Mouse (Mus musculus): ENCODE data around the gene Dedd2. TPM values are rescaled to one million over a fixed set of nuclear protein-coding genes. Genes with fewer than 3 reads are reported as not detected.
A peak's percentile ranks its signal among the peaks of the same experiment; 100 is the strongest.
"Not testable (repeated sequence)": the region's sequence is repeated elsewhere in the genome, so short reads cannot be mapped to it uniquely, and the experiment has no call there.

Dedd2 gene
- 10.5 and 11.5 TPM in 2 replicates for polyA plus RNA-seq (2016; fragmentation: Nextera tagmentation; extraction: Ambion mirVana)

DNA sequence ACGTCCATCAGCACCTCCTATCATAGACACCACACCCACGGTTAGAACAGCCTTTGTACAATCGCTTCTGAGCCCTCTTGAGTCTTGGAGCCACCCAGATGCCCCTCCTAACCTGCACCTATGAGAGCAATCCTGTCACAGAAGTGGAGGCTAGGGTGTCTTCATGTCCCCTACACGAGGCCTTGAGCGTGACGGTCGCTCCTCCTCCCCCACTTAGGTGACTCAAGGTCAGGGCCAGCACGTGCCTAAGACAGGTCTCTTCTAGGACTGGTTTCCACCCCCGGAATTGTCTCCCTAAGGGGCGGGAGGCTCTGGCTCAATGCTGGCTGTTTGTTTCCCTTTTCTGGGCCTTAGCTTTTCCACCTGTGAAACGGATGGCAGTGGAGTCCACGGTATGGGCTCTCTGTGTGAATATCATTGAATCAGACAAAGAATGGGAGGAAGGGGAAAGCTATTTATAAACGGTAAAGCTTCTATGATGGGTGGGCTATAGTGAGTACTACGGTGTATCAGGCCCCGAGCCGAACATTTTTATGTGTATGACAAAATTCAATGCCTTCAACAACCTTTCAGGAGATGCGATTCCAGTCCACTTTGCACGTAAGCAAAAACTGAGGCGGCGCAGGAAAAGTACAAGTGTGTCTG is at the start of gene Dedd2:
Gene Dedd2 (minus strand): TSS at position 159 of the 645 bp plus-strand sequence.
- no peaks in the 10 kb centered on the region for H3K9me3 ChIP-seq (replicated peaks)
- H3K27me3 ChIP-seq (ENCODE audit: low read depth, poor library complexity, severe bottlenecking), result no peaks in the 10 kb centered on the region
- peaks cover 44% of the 10 kb centered on the region for H3K4me1 ChIP-seq
- WGBS, result 9% methylated on average over 20 of the region's 20 CpGs
- H3K27ac ChIP-seq, result peak within 1 kb of the TSS; percentile 94
- no peak for DNase-seq (ENCODE audit: low spot score)
- peaks cover 31% of the 10 kb centered on the region for H3K36me3 ChIP-seq
- peak within 1 kb of the TSS; percentile 81 for H3K4me3 ChIP-seq

- Histone ChIP-seq H3K9me3 (replicated peaks) (no peaks in the 10 kb centered on the region), H3K4me1 (peaks cover 46% of the 10 kb centered on the region), H3K36me3 (peaks cover 33% of the 10 kb centered on the region), H3K27me3 (ENCODE audit: low read depth, poor library complexity, severe bottlenecking) (no peaks in the 10 kb centered on the region), H3K4me3 (peak overlapping the region; percentile 71; the same call in 1 of the 2 replicates), H3K27ac (0 out of 2 replicates have a peak overlapping the region, but pooled peaks have one; percentile 22)
- no peak for DNase-seq (ENCODE audit: low spot score)
- whole genome bisulfite sequencing, result 89% methylated on average over 8 of the region's 8 CpGs
Observed at GRCm38 (mm10) chr7:25269545-25270271, 49.3 kb upstream of the Dedd2 start.

DNA sequence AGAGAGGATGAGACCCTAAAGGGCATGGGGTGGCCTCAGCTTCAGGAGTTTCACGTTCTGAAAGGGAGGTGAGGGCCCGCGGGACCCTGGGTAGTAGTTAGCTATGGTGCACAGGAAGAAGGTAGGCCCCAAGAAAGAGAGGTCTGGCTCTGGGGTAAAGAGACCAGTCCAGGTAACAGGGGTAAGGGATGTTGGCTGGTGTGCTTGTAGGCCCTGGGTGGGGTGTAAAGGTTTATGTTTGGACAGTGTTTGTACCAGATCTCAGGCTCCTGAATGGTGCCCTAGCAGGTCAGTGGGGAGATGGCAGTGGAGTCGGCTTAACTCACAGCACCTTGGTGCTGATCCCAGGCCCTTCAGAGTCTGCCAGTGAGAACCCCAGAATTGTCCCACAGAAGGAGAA is 48.6 kb upstream of the Dedd2 start:
- H3K27me3 ChIP-seq (ENCODE audit: low read depth, poor library complexity, severe bottlenecking), result no peaks in the 10 kb centered on the region
- peaks cover 33% of the 10 kb centered on the region for H3K36me3 ChIP-seq
- DNase-seq (ENCODE audit: low spot score), result no peak
- 47% methylated on average over 4 of the region's 4 CpGs for WGBS
- peak overlapping the region; percentile 71 for H3K4me3 ChIP-seq
- no peaks in the 10 kb centered on the region for H3K9me3 ChIP-seq (replicated peaks)
- peak overlapping the region; percentile 98; the same call in 1 of the 2 replicates for H3K27ac ChIP-seq
- H3K4me1 ChIP-seq, result peaks cover 50% of the 10 kb centered on the region

DNA sequence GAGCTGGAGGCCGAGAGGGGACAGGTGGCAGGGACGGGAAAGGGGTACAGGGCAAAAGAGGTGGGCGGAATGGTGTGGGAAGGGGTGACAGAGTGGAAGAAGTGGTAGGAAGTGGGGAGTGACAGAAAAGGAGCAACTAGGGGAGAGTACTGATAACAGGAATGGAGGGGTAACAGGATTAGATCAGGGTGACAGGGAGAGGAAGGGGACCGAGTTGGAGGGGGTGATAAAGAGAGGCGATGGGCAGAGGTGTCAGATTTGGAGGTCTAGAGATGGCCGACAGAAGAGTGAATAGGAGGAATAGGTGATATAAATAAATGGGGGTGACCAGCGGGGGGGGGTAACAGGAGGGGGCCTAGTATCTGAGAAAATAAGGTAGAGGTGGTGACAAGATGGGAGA is 48.2 kb upstream of the Dedd2 start:
- peaks cover 54% of the 10 kb centered on the region for H3K4me1 ChIP-seq
- H3K4me3 ChIP-seq, result peak overlapping the region; percentile 71
- no peaks in the 10 kb centered on the region for H3K27me3 ChIP-seq (ENCODE audit: low read depth, poor library complexity, severe bottlenecking)
- WGBS, result 4% methylated on average over 7 of the region's 7 CpGs
- H3K27ac ChIP-seq, result peak overlapping the region; percentile 98
- DNase-seq (ENCODE audit: low spot score), result no peak
- peaks cover 31% of the 10 kb centered on the region for H3K36me3 ChIP-seq
- no peaks in the 10 kb centered on the region for H3K9me3 ChIP-seq (replicated peaks)

DNA sequence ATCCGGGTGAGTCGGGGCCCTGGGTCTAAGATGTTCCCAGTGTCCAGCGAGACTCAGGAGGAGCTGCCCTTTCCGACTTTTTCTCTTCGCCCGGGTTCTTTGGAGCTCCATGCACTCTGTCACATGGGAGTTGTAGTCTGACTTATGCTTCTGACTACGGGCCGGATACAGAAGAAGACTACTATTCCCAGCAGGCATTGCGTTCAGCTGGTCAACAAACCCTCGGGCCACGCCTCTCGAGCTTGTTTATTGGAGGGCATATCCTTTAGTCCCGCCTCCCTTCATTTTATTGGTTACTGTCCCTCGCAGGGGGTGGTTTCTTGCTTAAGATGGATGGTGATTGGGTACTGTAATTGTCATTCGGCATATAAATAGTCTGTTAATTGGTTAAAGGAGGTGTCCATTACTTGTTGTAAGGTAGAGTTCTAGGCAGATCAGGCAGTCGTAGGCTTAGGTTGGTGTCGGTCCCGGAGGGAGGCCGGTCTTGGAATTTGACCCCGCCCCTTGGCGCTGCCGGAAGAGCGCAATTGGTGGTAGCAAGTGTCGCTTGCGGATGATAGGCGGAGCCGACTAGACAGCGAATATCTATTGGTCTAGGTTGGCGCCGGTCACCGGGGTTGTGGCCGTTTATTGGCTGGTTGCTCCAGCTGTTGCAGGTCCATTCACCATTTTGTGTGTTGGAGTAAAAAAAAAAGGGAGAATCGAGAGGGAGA is 47.5 kb upstream of the Dedd2 start:
- H3K27me3 ChIP-seq (ENCODE audit: low read depth, poor library complexity, severe bottlenecking), result no peaks in the 10 kb centered on the region
- H3K36me3 ChIP-seq, result peaks cover 24% of the 10 kb centered on the region
- peak overlapping the region; percentile 98 for H3K27ac ChIP-seq
- peak overlapping the region; percentile 71 for H3K4me3 ChIP-seq
- under 1% methylated on average over 33 of the region's 33 CpGs for WGBS
- peaks cover 48% of the 10 kb centered on the region for H3K4me1 ChIP-seq
- peak; percentile 96 for DNase-seq (ENCODE audit: low spot score)
- H3K9me3 ChIP-seq (replicated peaks), result no peaks in the 10 kb centered on the region

DNA sequence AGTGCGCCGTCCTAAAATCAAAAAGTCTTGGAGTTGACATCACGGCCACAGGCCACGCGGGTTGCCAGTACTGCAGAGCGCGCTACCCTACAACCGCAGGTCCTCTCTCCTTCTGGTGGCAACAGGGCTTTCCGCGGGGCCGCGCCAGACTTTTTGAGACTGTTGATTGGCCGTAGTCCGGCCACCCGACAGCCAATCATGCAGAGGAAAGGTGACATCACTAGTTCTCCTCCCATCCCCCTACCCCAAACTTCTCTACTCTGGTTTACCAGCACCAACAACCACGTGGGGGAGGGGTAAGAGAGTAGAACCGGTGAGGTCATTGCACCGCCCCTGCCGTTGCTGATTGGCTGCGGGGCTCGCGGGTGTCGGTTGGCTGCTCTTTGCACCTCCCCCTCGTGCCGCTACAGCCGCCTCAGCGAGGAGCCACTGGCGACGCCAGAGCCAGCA is 46.9 kb upstream of the Dedd2 start, which contains the start of gene Cic:
Gene Cic (plus strand): TSS at position 404 of the 450 bp plus-strand sequence.
- Histone ChIP-seq H3K4me1 (peaks cover 43% of the 10 kb centered on the region), H3K27ac (peak within 1 kb of the TSS; percentile 98), H3K9me3 (replicated peaks) (no peaks in the 10 kb centered on the region), H3K4me3 (peak within 1 kb of the TSS; percentile 71), H3K27me3 (ENCODE audit: low read depth, poor library complexity, severe bottlenecking) (no peaks in the 10 kb centered on the region), H3K36me3 (peaks cover 19% of the 10 kb centered on the region)
- under 1% methylated on average over 29 of the region's 29 CpGs for WGBS
- DNase-seq (ENCODE audit: low spot score), result peak; percentile 97

GRCm38 (mm10) chr7:25266180-25266962 is 46.0 kb upstream of the Dedd2 start:
- H3K4me3 ChIP-seq, result peak overlapping the region; percentile 71
- peaks cover 43% of the 10 kb centered on the region for H3K4me1 ChIP-seq
- WGBS, result 89% methylated on average over 8 of the region's 8 CpGs
- peaks cover 9% of the 10 kb centered on the region for H3K36me3 ChIP-seq
- no peaks in the 10 kb centered on the region for H3K9me3 ChIP-seq (replicated peaks)
- no peaks in the 10 kb centered on the region for H3K27me3 ChIP-seq (ENCODE audit: low read depth, poor library complexity, severe bottlenecking)
- H3K27ac ChIP-seq, result peak overlapping the region; percentile 98; the same call in 1 of the 2 replicates
- no peak for DNase-seq (ENCODE audit: low spot score)

DNA sequence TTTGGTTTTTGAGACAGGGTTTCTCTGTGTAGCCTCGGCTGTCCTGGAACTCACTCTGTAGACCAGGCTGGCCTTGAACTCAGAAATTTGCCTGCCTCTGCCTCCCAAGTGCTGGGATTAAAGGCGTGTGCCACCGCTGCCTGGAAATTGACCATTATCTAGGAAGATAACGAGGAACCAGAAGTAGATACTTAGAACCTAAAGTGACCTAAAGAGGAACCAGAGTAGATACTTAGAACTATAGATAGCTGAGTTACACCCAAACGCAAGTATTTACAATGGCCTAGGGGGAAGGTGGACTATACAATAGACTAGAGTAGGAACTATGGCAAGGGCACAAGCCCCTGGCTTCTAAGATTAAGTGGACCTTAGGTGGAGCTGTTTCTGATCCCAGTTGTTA is 45.3 kb upstream of the Dedd2 start:
- not testable (repeated sequence) for H3K27ac ChIP-seq; H3K4me3 ChIP-seq; H3K36me3 ChIP-seq; DNase-seq (ENCODE audit: low spot score); H3K27me3 ChIP-seq (ENCODE audit: low read depth, poor library complexity, severe bottlenecking); H3K9me3 ChIP-seq (replicated peaks)
- peaks cover 42% of the 10 kb centered on the region for H3K4me1 ChIP-seq
- WGBS, result 90% methylated on average over 5 of the region's 5 CpGs

DNA sequence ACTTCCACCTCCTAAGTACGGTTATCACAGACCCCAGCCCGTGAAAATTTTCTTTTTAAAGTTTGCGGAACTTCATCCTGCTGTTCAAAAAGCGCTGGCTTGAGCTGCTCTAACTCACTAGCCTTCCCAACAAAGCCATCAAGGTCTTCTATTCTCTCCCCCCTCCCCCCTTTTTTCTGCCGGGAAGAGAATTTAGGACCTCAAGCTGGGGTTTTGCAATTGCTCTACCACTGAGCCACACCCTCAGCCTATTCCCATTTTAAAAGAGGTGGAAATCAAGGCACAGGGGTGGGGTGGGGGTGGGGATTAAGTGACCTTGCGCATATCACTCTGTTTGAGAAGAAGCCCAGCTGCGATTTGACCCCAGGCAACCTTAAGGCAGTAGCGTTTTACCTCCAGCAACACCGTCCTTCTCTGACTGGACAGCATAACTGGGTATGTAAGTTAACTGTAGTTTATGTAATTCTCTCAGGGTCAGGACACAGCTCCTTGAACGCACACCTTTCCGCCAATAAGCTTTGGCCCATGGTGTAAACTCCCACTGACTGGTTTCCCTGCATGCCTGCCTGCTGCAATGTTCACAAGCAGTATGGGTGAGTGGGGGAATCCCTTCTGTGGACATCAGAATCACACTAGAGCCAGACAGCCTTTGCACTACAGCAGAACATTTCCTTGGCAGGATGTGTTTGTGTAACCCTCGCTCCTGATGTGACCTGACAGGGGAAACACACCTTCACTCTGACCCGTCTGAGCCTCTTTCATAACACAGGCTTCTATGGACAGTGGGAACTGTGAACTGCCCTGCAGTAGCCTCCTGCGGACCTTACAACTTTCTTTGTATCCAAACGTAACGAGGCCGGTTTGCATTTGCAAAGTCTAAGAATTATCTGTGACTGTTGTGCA is 43.8 kb upstream of the Dedd2 start:
- Histone ChIP-seq H3K9me3 (replicated peaks) (no peaks in the 10 kb centered on the region), H3K36me3 (no peaks in the 10 kb centered on the region), H3K27me3 (ENCODE audit: low read depth, poor library complexity, severe bottlenecking) (no peaks in the 10 kb centered on the region), H3K27ac (0 out of 2 replicates have a peak overlapping the region, but pooled peaks have one; percentile 12), H3K4me3 (no peak overlapping the region), H3K4me1 (peaks cover 28% of the 10 kb centered on the region)
- WGBS, result 28% methylated on average over 17 of the region's 17 CpGs
- no peak for DNase-seq (ENCODE audit: low spot score)

DNA sequence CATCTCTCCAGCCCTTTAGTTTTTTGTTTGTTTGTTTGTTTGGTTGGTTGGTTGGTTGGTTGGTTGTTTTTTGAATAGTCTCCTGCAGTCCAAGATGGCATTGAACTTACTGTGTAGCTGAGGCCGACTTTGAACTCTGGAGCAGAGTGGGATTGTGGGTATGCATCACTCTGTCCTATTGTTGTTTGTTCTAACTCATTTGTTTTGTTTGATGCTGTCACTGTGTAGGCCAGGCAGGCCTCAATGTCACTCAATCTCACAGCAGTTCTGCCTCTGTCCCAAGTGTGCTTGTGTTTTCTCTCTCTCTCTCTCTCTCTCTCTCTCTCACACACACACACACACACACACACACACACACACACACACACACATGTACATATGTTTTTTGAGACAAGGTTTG is 41.5 kb upstream of the Dedd2 start:
- WGBS, result 88% methylated on average over 1 of the region's 1 CpGs

GRCm38 (mm10) chr7:25251822-25252221 is 31.4 kb upstream of the Dedd2 start:
- no peaks in the 10 kb centered on the region for H3K27me3 ChIP-seq (ENCODE audit: low read depth, poor library complexity, severe bottlenecking)
- no peaks in the 10 kb centered on the region for H3K9me3 ChIP-seq (replicated peaks)
- no peak for DNase-seq (ENCODE audit: low spot score)
- peaks cover 37% of the 10 kb centered on the region for H3K4me1 ChIP-seq
- peak overlapping the region; percentile 97 for H3K27ac ChIP-seq
- H3K4me3 ChIP-seq, result peak overlapping the region; percentile 99
- WGBS, result 16% methylated on average over 8 of the region's 8 CpGs
- peaks cover 18% of the 10 kb centered on the region for H3K36me3 ChIP-seq

More for the DNA sequence above, 41.5 kb upstream of the Dedd2 start:
- no peak for DNase-seq (ENCODE audit: low spot score)
- H3K27me3 ChIP-seq (ENCODE audit: low read depth, poor library complexity, severe bottlenecking), result no peaks in the 10 kb centered on the region
- H3K27ac ChIP-seq, result no peak overlapping the region
- H3K4me3 ChIP-seq, result no peak overlapping the region
- no peaks in the 10 kb centered on the region for H3K36me3 ChIP-seq
- no peaks in the 10 kb centered on the region for H3K9me3 ChIP-seq (replicated peaks)
- H3K4me1 ChIP-seq, result peaks cover 15% of the 10 kb centered on the region

Data from limb, embryonic 10.5 days (tissue).